In genomic region chr1:87183998-87184750, GRCm38 (mm10) we compare ENCODE assay signal across 11 mouse cellular contexts. TPM values are rescaled to one million over a fixed set of nuclear protein-coding genes. Genes with fewer than 3 reads are reported as not detected.
DNase-seq lines count a peak whose midpoint lies in the region; ATAC-seq and TF ChIP-seq lines count a peak whose summit lies in the region.
"Had no signal": no experiment of that assay in that cellular context is flagged by ENCODE, and none has a peak within 500 bp of the region (broad histone marks: within the 10 kb centered on the region; RNA-seq: fewer than 3 reads in every experiment).

No protein-coding gene starts in this region.

- H3K27me3 ChIP-seq in heart, embryonic 12.5 days (replicated peaks): peaks cover 85% of the 10 kb centered on the region
- H3K27me3 ChIP-seq in testis, adult 2 months (ENCODE audit: control insufficient read depth, insufficient read depth, low read length): no peaks in the 10 kb centered on the region
- H3K27me3 ChIP-seq in limb, embryonic 10.5 days (ENCODE audit: low read depth, poor library complexity, severe bottlenecking): peaks cover 94% of the 10 kb centered on the region

- no peaks in the 10 kb centered on the region for H3K36me3 ChIP-seq in heart, embryonic 12.5 days
- no peaks in the 10 kb centered on the region for H3K36me3 ChIP-seq in testis, adult 2 months (ENCODE audit: control insufficient read depth, insufficient read depth, low read length)
- H3K36me3 ChIP-seq in limb, embryonic 10.5 days: no peaks in the 10 kb centered on the region
- H3K36me3 ChIP-seq: G1E had no signal

- no peak overlapping the region for H3K4me3 ChIP-seq in heart, embryonic 12.5 days
- H3K4me3 ChIP-seq in testis, adult 2 months (ENCODE audit: control insufficient read depth, low read depth, low read length): peak overlapping the region; percentile 36
- no peak overlapping the region for H3K4me3 ChIP-seq in limb, embryonic 10.5 days

- no peak overlapping the region for H3K27ac ChIP-seq in heart, embryonic 12.5 days (ENCODE audit: poor library complexity, severe bottlenecking)
- no peak overlapping the region for H3K27ac ChIP-seq in testis, adult 2 months (ENCODE audit: control insufficient read depth, insufficient read depth, low read depth, low read length)
- no peak overlapping the region for H3K27ac ChIP-seq in limb, embryonic 10.5 days

- peaks cover 6% of the 10 kb centered on the region; the same call in 1 of the 2 replicates for H3K4me1 ChIP-seq in heart, embryonic 12.5 days (replicated peaks)
- H3K4me1 ChIP-seq in testis, adult 2 months (ENCODE audit: control insufficient read depth, insufficient read depth, low read length): peaks cover 42% of the 10 kb centered on the region
- peaks cover 21% of the 10 kb centered on the region for H3K4me1 ChIP-seq in limb, embryonic 10.5 days

- TF ChIP-seq CTCF in testis, adult 2 months (IDR thresholded peaks at IDR 0.05; ENCODE audit: control insufficient read depth, insufficient read depth, insufficient replicate concordance, low read depth, low read length): no peak

- TF ChIP-seq POLR2A in testis, adult 2 months (IDR thresholded peaks at IDR 0.05; ENCODE audit: control insufficient read depth, low read depth, low read length): no peak

- peak overlapping the region; percentile 39 for H3K4me2 ChIP-seq in heart, embryonic 12.5 days

- 27% methylated on average over 15 of the region's 15 CpGs for WGBS in heart, embryonic 12.5 days
- WGBS in limb, embryonic 10.5 days: 31% methylated on average over 15 of the region's 15 CpGs

- no peaks in the 10 kb centered on the region for H3K9me3 ChIP-seq in heart, embryonic 12.5 days (replicated peaks)
- H3K9me3 ChIP-seq in limb, embryonic 10.5 days (replicated peaks): no peaks in the 10 kb centered on the region
- H3K9me3 ChIP-seq: G1E had no signal

- intact Hi-C loops in heart, postnatal 36 days (cut with DNase I): no loop called here

- H3K9ac ChIP-seq in heart, embryonic 12.5 days: no peak overlapping the region

- no peak for DNase-seq in heart, postnatal 36 days
- no peak for DNase-seq in testis, postnatal 14 days (ENCODE audit: low spot score)
- DNase-seq in limb, embryonic 10.5 days (ENCODE audit: low spot score): peak; percentile 52
- DNase-seq in testis, postnatal 10 days (ENCODE audit: low spot score): peak; percentile 62
- no peak for DNase-seq in layer of hippocampus, adult 18-20 months (ENCODE audit: low spot score in 2 of 2)
- no peak for DNase-seq in left cerebral cortex, adult 18-20 months (ENCODE audit: low spot score in 2 of 2)

- no peak for ATAC-seq in heart, embryonic 12.5 days (ENCODE audit: insufficient number of reproducible peaks, low FRiP score)

RNA-seq across cellular contexts. Expression of gene Prss56, which starts 1.1 kb away (rescaled TPM):
- not detected in 2 replicates for polyA plus RNA-seq in heart, embryonic 12.5 days (2016; fragmentation: Nextera tagmentation; extraction: Ambion mirVana)
- not detected for total RNA-seq in heart, postnatal 36 days (2021)
- 19.1 and 25.3 TPM in 2 replicates for polyA plus RNA-seq in testis, adult 2 months (2012; rRNA removed)
- 0.06 TPM in 1 of 2 replicates, not detected in the other for polyA plus RNA-seq in limb, embryonic 10.5 days (2016; fragmentation: Nextera tagmentation; extraction: Ambion mirVana)
- under 1 TPM in 1 of 2 experiments, not detected in 1; 0.15 TPM for total RNA-seq in layer of hippocampus, adult 18-20 months (2021)
- 1 to 10 TPM in 1 of 2 experiments, under 1 TPM in 1; 0.61 to 2.1 TPM for total RNA-seq in left cerebral cortex, adult 18-20 months (2021)
- total RNA-seq: G1E had no signal
- polyA plus RNA-seq: G1E; heart, embryonic 11.5 days; limb, embryonic 11.5 days had no signal

RNA-seq across cellular contexts. Expression of gene Chrnd, which starts 6.2 kb away (rescaled TPM):
- polyA plus RNA-seq in heart, embryonic 12.5 days (2016; fragmentation: Nextera tagmentation; extraction: Ambion mirVana): 0.08 TPM in 1 of 2 replicates, not detected in the other
- total RNA-seq in heart, postnatal 36 days (2021): not detected
- polyA plus RNA-seq in testis, adult 2 months (2012; rRNA removed): 0.02 and 0.08 TPM in 2 replicates
- polyA plus RNA-seq in limb, embryonic 10.5 days (2016; fragmentation: Nextera tagmentation; extraction: Ambion mirVana): 0.14 and 0.55 TPM in 2 replicates
- not detected for total RNA-seq in layer of hippocampus, adult 18-20 months (2021)
- not detected for total RNA-seq in left cerebral cortex, adult 18-20 months (2021)
- total RNA-seq: G1E had no signal
- polyA plus RNA-seq: G1E; heart, embryonic 11.5 days had no signal

RNA-seq across cellular contexts. Expression of gene Chrng, which starts 20.3 kb away (rescaled TPM):
- 0.73 and 1.8 TPM in 2 replicates for polyA plus RNA-seq in heart, embryonic 12.5 days (2016; fragmentation: Nextera tagmentation; extraction: Ambion mirVana)
- total RNA-seq in heart, postnatal 36 days (2021): not detected
- polyA plus RNA-seq in testis, adult 2 months (2012; rRNA removed): not detected in 2 replicates
- 0.26 and 0.81 TPM in 2 replicates for polyA plus RNA-seq in limb, embryonic 10.5 days (2016; fragmentation: Nextera tagmentation; extraction: Ambion mirVana)
- not detected for total RNA-seq in layer of hippocampus, adult 18-20 months (2021)
- total RNA-seq in left cerebral cortex, adult 18-20 months (2021): not detected
- polyA plus RNA-seq: G1E had no signal

RNA-seq across cellular contexts. Expression of gene Ecel1, which starts 27.9 kb away (rescaled TPM):
- 0.22 and 0.50 TPM in 2 replicates for polyA plus RNA-seq in heart, embryonic 12.5 days (2016; fragmentation: Nextera tagmentation; extraction: Ambion mirVana)
- not detected for total RNA-seq in heart, postnatal 36 days (2021)
- polyA plus RNA-seq in testis, adult 2 months (2012; rRNA removed): 5.8 and 6.8 TPM in 2 replicates
- 0.11 TPM in 2 replicates for polyA plus RNA-seq in limb, embryonic 10.5 days (2016; fragmentation: Nextera tagmentation; extraction: Ambion mirVana)
- 1 to 10 TPM; 1.9 to 3.2 TPM for total RNA-seq in layer of hippocampus, adult 18-20 months (2021)
- 10 to 100 TPM; 11.1 to 13.4 TPM for total RNA-seq in left cerebral cortex, adult 18-20 months (2021)
- total RNA-seq: G1E had no signal
- polyA plus RNA-seq: G1E; heart, embryonic 11.5 days had no signal

RNA-seq across cellular contexts. Expression of gene Eif4e2, which starts 29.5 kb away (rescaled TPM):
- 141 and 145 TPM in 2 replicates for polyA plus RNA-seq in heart, embryonic 12.5 days (2016; fragmentation: Nextera tagmentation; extraction: Ambion mirVana)
- total RNA-seq in heart, postnatal 36 days (2021): 10 to 100 TPM; 42.9 to 50.8 TPM
- polyA plus RNA-seq in testis, adult 2 months (2012; rRNA removed): 127 and 132 TPM in 2 replicates
- 181 and 202 TPM in 2 replicates for polyA plus RNA-seq in limb, embryonic 10.5 days (2016; fragmentation: Nextera tagmentation; extraction: Ambion mirVana)
- total RNA-seq in layer of hippocampus, adult 18-20 months (2021): 10 to 100 TPM; 56.9 to 59.4 TPM
- total RNA-seq in left cerebral cortex, adult 18-20 months (2021): 10 to 100 TPM; 57.5 to 58.6 TPM

Comparison
In these comparisons a context has a peak if more than half of its experiments do, and no peak if none do; other contexts are left out.
1. DNase-seq: peak in limb, embryonic 10.5 days (single experiment) and testis, postnatal 10 days (single experiment); none in heart, postnatal 36 days (0 of 2), testis, postnatal 14 days (single experiment), layer of hippocampus, adult 18-20 months (0 of 2) and left cerebral cortex, adult 18-20 months (0 of 2).